Mouse (Mus musculus): ENCODE results near the gene Rgs7bp. TPM values are rescaled to one million over a fixed set of nuclear protein-coding genes. Genes with fewer than 3 reads are reported as not detected.

The Rgs7bp gene
- polyA plus RNA-seq, 1 experiment from 2014 or later, result 0.82 TPM

- H3K36me3 ChIP-seq (ENCODE audit: control insufficient read depth, insufficient read depth, low read length), result no peaks in the 10 kb centered on the region
- H3K27ac ChIP-seq (ENCODE audit: low read depth, low read length), result no peak overlapping the region
- H3K9me3 ChIP-seq (ENCODE audit: control insufficient read depth, low read length), result no peaks in the 10 kb centered on the region
- H3K4me1 ChIP-seq (ENCODE audit: control insufficient read depth, insufficient read depth, low read length), result no peaks in the 10 kb centered on the region
- no peaks in the 10 kb centered on the region for H3K27me3 ChIP-seq (ENCODE audit: control insufficient read depth, insufficient read depth, low read length)
- no peak overlapping the region for H3K4me2 ChIP-seq
- 86% methylated on average over 7 of the region's 7 CpGs for WGBS
- no peak overlapping the region for H3K4me3 ChIP-seq (ENCODE audit: low read depth, low read length)
- ATAC-seq (ENCODE audit: low FRiP score) (no peak), DNase-seq (ENCODE audit: low spot score, missing footprints) (no peak)
- no peak overlapping the region for H3K9ac ChIP-seq (ENCODE audit: low read length)
These were observed 92.6 kb downstream of the Rgs7bp start for GRCm38 (mm10) chr13:104962166-104962565.

DNA sequence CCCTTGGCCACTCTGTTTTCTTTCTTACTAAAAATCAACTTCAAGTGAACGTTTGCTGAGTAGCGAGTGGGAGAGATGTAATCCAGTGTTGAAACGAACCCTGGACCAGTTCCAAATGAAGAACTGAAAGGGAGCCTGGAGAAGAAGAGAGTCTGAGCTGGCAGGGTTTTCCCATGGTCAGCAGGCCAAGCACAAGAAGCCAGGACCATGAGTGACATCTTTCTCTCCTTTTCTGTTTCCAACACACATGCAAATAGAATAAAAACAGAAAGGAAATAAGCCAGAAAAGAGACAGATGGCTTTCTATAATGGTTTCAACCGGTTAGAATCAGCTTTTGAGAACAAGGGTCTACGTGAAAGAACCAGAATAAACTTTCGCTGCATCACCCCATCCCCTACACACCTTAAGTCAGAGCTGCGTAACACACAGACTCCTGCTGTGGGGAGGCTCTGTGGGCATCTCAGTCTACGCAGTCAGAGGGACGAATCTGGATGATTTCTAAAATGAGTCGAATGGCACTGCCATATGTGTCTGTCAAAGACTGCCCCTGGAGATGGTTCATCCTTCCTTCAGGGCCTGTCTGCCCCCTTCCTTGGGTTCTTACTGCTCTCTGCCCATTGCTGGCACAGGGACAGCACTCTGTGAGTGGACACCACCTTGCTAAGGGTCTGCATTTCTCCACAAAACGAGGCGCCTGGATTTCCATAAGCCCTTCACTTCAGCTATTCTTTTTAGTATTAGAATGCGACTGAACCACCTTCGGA is 93.6 kb downstream of the Rgs7bp start:
- Histone ChIP-seq H3K4me1 (ENCODE audit: control insufficient read depth, insufficient read depth, low read length) (no peaks in the 10 kb centered on the region), H3K27me3 (ENCODE audit: control insufficient read depth, insufficient read depth, low read length) (no peaks in the 10 kb centered on the region), H3K9me3 (ENCODE audit: control insufficient read depth, low read length) (no peaks in the 10 kb centered on the region), H3K36me3 (ENCODE audit: control insufficient read depth, insufficient read depth, low read length) (no peaks in the 10 kb centered on the region), H3K9ac (ENCODE audit: low read length) (no peak overlapping the region), H3K27ac (ENCODE audit: low read depth, low read length) (no peak overlapping the region), H3K4me3 (ENCODE audit: low read depth, low read length) (no peak overlapping the region), H3K4me2 (no peak overlapping the region)
- DNase-seq (ENCODE audit: low spot score, missing footprints) (no peak), ATAC-seq (ENCODE audit: low FRiP score) (no peak)
- WGBS, result 87% methylated on average over 14 of the region's 14 CpGs

DNA sequence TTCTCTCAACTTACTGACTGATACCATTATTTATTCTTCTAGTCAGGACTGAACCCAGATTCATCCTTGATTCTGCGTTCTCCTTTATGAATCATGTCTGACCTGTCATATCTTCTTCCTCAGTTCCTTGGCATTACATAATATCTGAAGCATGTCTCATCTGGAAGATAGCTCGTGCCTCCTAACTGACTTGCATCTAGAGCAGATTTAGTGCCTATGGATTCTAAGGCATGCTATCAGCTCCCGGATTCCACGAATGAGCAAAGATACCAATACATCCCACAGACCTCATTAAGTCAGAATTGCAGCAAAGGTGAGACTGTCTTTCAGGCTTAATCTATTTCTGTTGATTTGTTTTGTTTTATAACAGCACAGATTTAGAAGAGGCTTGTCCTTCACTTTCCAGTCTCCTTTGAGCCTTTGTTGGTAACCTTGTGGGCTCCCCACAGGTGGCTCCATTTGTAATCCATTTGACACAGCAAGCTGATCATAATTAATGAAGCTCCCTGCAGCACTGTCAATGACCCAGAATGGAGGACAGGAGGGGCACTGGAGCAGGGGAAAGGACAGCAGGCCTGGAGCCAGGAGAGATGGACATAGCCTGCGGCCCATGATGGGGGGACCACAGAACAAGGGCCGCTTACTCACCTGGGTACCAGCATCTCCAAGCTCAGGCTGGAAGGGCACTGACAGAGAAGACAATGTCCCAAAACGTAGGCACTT is 94.4 kb downstream of the Rgs7bp start:
- no peaks in the 10 kb centered on the region for H3K9me3 ChIP-seq (ENCODE audit: control insufficient read depth, low read length)
- no peak overlapping the region for H3K4me2 ChIP-seq
- no peak overlapping the region for H3K27ac ChIP-seq (ENCODE audit: low read depth, low read length)
- no peak overlapping the region for H3K9ac ChIP-seq (ENCODE audit: low read length)
- H3K4me1 ChIP-seq (ENCODE audit: control insufficient read depth, insufficient read depth, low read length), result no peaks in the 10 kb centered on the region
- WGBS, result 85% methylated on average over 7 of the region's 7 CpGs
- H3K36me3 ChIP-seq (ENCODE audit: control insufficient read depth, insufficient read depth, low read length), result no peaks in the 10 kb centered on the region
- ATAC-seq (ENCODE audit: low FRiP score) (no peak), DNase-seq (ENCODE audit: low spot score, missing footprints) (peak; percentile 65)
- no peak overlapping the region for H3K4me3 ChIP-seq (ENCODE audit: low read depth, low read length)
- H3K27me3 ChIP-seq (ENCODE audit: control insufficient read depth, insufficient read depth, low read length), result no peaks in the 10 kb centered on the region

- Histone ChIP-seq H3K27me3 (ENCODE audit: control insufficient read depth, insufficient read depth, low read length) (no peaks in the 10 kb centered on the region), H3K9me3 (ENCODE audit: control insufficient read depth, low read length) (no peaks in the 10 kb centered on the region), H3K4me3 (ENCODE audit: low read depth, low read length) (no peak overlapping the region), H3K4me2 (no peak overlapping the region), H3K27ac (ENCODE audit: low read depth, low read length) (no peak overlapping the region), H3K4me1 (ENCODE audit: control insufficient read depth, insufficient read depth, low read length) (no peaks in the 10 kb centered on the region), H3K36me3 (ENCODE audit: control insufficient read depth, insufficient read depth, low read length) (no peaks in the 10 kb centered on the region), H3K9ac (ENCODE audit: low read length) (no peak overlapping the region)
- DNase-seq (ENCODE audit: low spot score, missing footprints) (peak; percentile 64), ATAC-seq (ENCODE audit: low FRiP score) (no peak)
- WGBS, result 90% methylated on average over 4 of the region's 4 CpGs
These were observed 95.0 kb downstream of the Rgs7bp start for GRCm38 (mm10) chr13:104959733-104960132.

GRCm38 (mm10) chr13:104947958-104948357 is 106.8 kb downstream of the Rgs7bp start:
- Histone ChIP-seq H3K36me3 (ENCODE audit: control insufficient read depth, insufficient read depth, low read length) (no peaks in the 10 kb centered on the region), H3K4me1 (ENCODE audit: control insufficient read depth, insufficient read depth, low read length) (no peaks in the 10 kb centered on the region), H3K27ac (ENCODE audit: low read depth, low read length) (no peak overlapping the region), H3K4me2 (peak overlapping the region; percentile 17; the same call in 1 of the 2 replicates), H3K9me3 (ENCODE audit: control insufficient read depth, low read length) (no peaks in the 10 kb centered on the region), H3K4me3 (ENCODE audit: low read depth, low read length) (no peak overlapping the region), H3K9ac (ENCODE audit: low read length) (no peak overlapping the region), H3K27me3 (ENCODE audit: control insufficient read depth, insufficient read depth, low read length) (no peaks in the 10 kb centered on the region)
- peak; percentile 86 for ATAC-seq (ENCODE audit: low FRiP score)
- DNase-seq (ENCODE audit: low spot score, missing footprints), result peak; percentile 98
- 0% methylated on average over 7 of the region's 7 CpGs for WGBS

- WGBS, result 94% methylated on average over 8 of the region's 8 CpGs
- H3K9ac ChIP-seq (ENCODE audit: low read length), result no peak overlapping the region
- no peak overlapping the region for H3K27ac ChIP-seq (ENCODE audit: low read depth, low read length)
- no peaks in the 10 kb centered on the region for H3K4me1 ChIP-seq (ENCODE audit: control insufficient read depth, insufficient read depth, low read length)
- H3K27me3 ChIP-seq (ENCODE audit: control insufficient read depth, insufficient read depth, low read length), result no peaks in the 10 kb centered on the region
- no peak overlapping the region for H3K4me3 ChIP-seq (ENCODE audit: low read depth, low read length)
- no peak overlapping the region for H3K4me2 ChIP-seq
- no peaks in the 10 kb centered on the region for H3K9me3 ChIP-seq (ENCODE audit: control insufficient read depth, low read length)
- ATAC-seq (ENCODE audit: low FRiP score) (0 out of 2 replicates have a peak, but pooled peaks have one; percentile 19), DNase-seq (ENCODE audit: low spot score, missing footprints) (no peak)
- H3K36me3 ChIP-seq (ENCODE audit: control insufficient read depth, insufficient read depth, low read length), result no peaks in the 10 kb centered on the region
These were observed 114.2 kb downstream of the Rgs7bp start for GRCm38 (mm10) chr13:104940483-104940882.

- Histone ChIP-seq H3K9ac (ENCODE audit: low read length) (no peak overlapping the region), H3K4me3 (ENCODE audit: low read depth, low read length) (no peak overlapping the region), H3K4me2 (no peak overlapping the region), H3K27me3 (ENCODE audit: control insufficient read depth, insufficient read depth, low read length) (no peaks in the 10 kb centered on the region), H3K27ac (ENCODE audit: low read depth, low read length) (no peak overlapping the region), H3K36me3 (ENCODE audit: control insufficient read depth, insufficient read depth, low read length) (no peaks in the 10 kb centered on the region), H3K9me3 (ENCODE audit: control insufficient read depth, low read length) (no peaks in the 10 kb centered on the region), H3K4me1 (ENCODE audit: control insufficient read depth, insufficient read depth, low read length) (no peaks in the 10 kb centered on the region)
- DNase-seq (ENCODE audit: low spot score, missing footprints) (peak; percentile 94), ATAC-seq (ENCODE audit: low FRiP score) (no peak)
- WGBS, result 8% methylated on average over 4 of the region's 4 CpGs
These were observed 114.9 kb downstream of the Rgs7bp start for GRCm38 (mm10) chr13:104939856-104940255.

DNA sequence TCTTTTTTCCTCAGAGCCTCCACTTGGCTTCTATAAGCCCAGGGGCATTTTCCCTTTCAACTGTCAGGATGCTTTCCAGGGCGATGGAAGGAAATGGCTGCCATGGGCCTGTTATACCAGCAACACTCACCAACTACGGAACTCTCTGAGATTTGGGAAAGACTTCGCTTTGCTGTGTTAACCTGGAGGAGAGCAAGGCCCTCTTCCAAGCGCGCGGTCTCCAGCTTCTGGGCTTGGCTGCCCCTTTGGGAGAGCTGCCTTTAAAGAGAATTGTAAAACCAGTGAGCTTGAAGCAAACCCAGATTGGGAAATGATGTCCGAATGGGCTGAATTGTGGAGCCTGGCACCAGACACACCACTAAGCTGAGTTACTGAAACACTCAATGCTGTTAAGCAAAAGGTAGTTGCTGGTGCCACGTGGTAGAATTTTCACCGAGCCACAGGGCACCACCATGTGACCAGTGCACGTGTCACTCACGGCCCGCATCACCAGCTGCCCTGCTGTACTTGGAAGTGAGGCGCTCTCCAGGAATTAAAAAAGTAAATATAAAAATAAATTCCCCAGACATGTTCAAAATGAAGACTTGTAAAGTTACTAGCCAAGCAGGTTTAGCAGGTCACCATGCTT is 115.7 kb downstream of the Rgs7bp start:
- DNase-seq (ENCODE audit: low spot score, missing footprints) (no peak), ATAC-seq (ENCODE audit: low FRiP score) (peak; percentile 55)
- H3K9ac ChIP-seq (ENCODE audit: low read length), result no peak overlapping the region
- no peaks in the 10 kb centered on the region for H3K36me3 ChIP-seq (ENCODE audit: control insufficient read depth, insufficient read depth, low read length)
- H3K27ac ChIP-seq (ENCODE audit: low read depth, low read length), result no peak overlapping the region
- no peaks in the 10 kb centered on the region for H3K9me3 ChIP-seq (ENCODE audit: control insufficient read depth, low read length)
- no peaks in the 10 kb centered on the region for H3K4me1 ChIP-seq (ENCODE audit: control insufficient read depth, insufficient read depth, low read length)
- 80% methylated on average over 13 of the region's 13 CpGs for WGBS
- no peaks in the 10 kb centered on the region for H3K27me3 ChIP-seq (ENCODE audit: control insufficient read depth, insufficient read depth, low read length)
- no peak overlapping the region for H3K4me3 ChIP-seq (ENCODE audit: low read depth, low read length)
- H3K4me2 ChIP-seq, result no peak overlapping the region

- no peaks in the 10 kb centered on the region for H3K27me3 ChIP-seq (ENCODE audit: control insufficient read depth, insufficient read depth, low read length)
- WGBS, result 39% methylated on average over 6 of the region's 6 CpGs
- no peak overlapping the region for H3K27ac ChIP-seq (ENCODE audit: low read depth, low read length)
- DNase-seq (ENCODE audit: low spot score, missing footprints) (no peak), ATAC-seq (ENCODE audit: low FRiP score) (0 out of 2 replicates have a peak, but pooled peaks have one; percentile 29)
- H3K36me3 ChIP-seq (ENCODE audit: control insufficient read depth, insufficient read depth, low read length), result no peaks in the 10 kb centered on the region
- H3K9me3 ChIP-seq (ENCODE audit: control insufficient read depth, low read length), result no peaks in the 10 kb centered on the region
- H3K4me3 ChIP-seq (ENCODE audit: low read depth, low read length), result no peak overlapping the region
- H3K4me1 ChIP-seq (ENCODE audit: control insufficient read depth, insufficient read depth, low read length), result no peaks in the 10 kb centered on the region
- H3K9ac ChIP-seq (ENCODE audit: low read length), result no peak overlapping the region
- peak overlapping the region; percentile 23 for H3K4me2 ChIP-seq
These were observed 117.0 kb downstream of the Rgs7bp start for GRCm38 (mm10) chr13:104937759-104938158.

Measured in midbrain, embryonic 11.5 days (tissue).